Mouse (Mus musculus) T-cell, adult 2 months (primary cell): Measurements from ENCODE around the gene Plekhm2.

Experiments used
- DNase-seq: peaks from one replicate; pipeline ENCODE4 v3.0.0; 2022; ENCODE audit warnings: low spot score

Gene Plekhm2

GRCm38 (mm10) chr4:141663122-141663931 lies 1.4 kb downstream of the Plekhm2 start:
- DNase-seq, result no peak

GRCm38 (mm10) chr4:141660884-141661283 lies 3.8 kb downstream of the Plekhm2 start:
- DNase-seq, result no peak

GRCm38 (mm10) chr4:141659739-141660138 lies 5.0 kb downstream of the Plekhm2 start:
- DNase-seq, result no peak

GRCm38 (mm10) chr4:141658846-141659484 lies 5.7 kb downstream of the Plekhm2 start:
- DNase-seq, result no peak

- DNase-seq, result no peak
Measured at GRCm38 (mm10) chr4:141656932-141657331, 7.8 kb downstream of the Plekhm2 start.

- no peak for DNase-seq
Measured at GRCm38 (mm10) chr4:141655908-141656608, 8.6 kb downstream of the Plekhm2 start.

GRCm38 (mm10) chr4:141654509-141654908 lies 10.2 kb downstream of the Plekhm2 start:
- no peak for DNase-seq

GRCm38 (mm10) chr4:141653813-141654212 lies 10.9 kb downstream of the Plekhm2 start:
- DNase-seq, result no peak

- no peak for DNase-seq
Measured at GRCm38 (mm10) chr4:141653044-141653443, 11.7 kb downstream of the Plekhm2 start.

- DNase-seq, result no peak
Measured at GRCm38 (mm10) chr4:141651944-141652343, 12.8 kb downstream of the Plekhm2 start.

GRCm38 (mm10) chr4:141651286-141651685 lies 13.4 kb downstream of the Plekhm2 start:
- no peak for DNase-seq

GRCm38 (mm10) chr4:141649244-141649643 lies 15.5 kb downstream of the Plekhm2 start:
- DNase-seq, result no peak

- no peak for DNase-seq
Measured at GRCm38 (mm10) chr4:141648262-141648661, 16.4 kb downstream of the Plekhm2 start.

- no peak for DNase-seq
Measured at GRCm38 (mm10) chr4:141647187-141647586, 17.5 kb downstream of the Plekhm2 start.

- no peak for DNase-seq
Measured at GRCm38 (mm10) chr4:141645988-141646387, 18.7 kb downstream of the Plekhm2 start.

GRCm38 (mm10) chr4:141643118-141643855 lies 21.4 kb downstream of the Plekhm2 start:
- no peak for DNase-seq

- DNase-seq, result no peak
Measured at GRCm38 (mm10) chr4:141641961-141642811, 22.5 kb downstream of the Plekhm2 start.

- DNase-seq, result no peak
Measured at GRCm38 (mm10) chr4:141641353-141641771, 23.3 kb downstream of the Plekhm2 start.

GRCm38 (mm10) chr4:141639474-141639873 lies 25.2 kb downstream of the Plekhm2 start:
- no peak for DNase-seq

GRCm38 (mm10) chr4:141636693-141637092 lies 28.0 kb downstream of the Plekhm2 start:
- no peak for DNase-seq

- DNase-seq, result no peak
Measured at GRCm38 (mm10) chr4:141635991-141636390, 28.7 kb downstream of the Plekhm2 start.
